Mouse (Mus musculus) forelimb bud, embryonic 11.5 days (tissue): Measurements from ENCODE around the gene Dkc1.

Experiments
- DNase-seq: peaks from one replicate; pipeline ENCODE4 v3.0.0-alpha.2; 2012; ENCODE audit warnings: low read depth, low spot score

Dkc1 gene

GRCm38 (mm10) chrX:75095369-75096162 is at the start of gene Dkc1:
Gene Dkc1 (plus strand): TSS chrX:75095854.
- DNase-seq: peak; percentile 86

- no peak for DNase-seq
Measured at GRCm38 (mm10) chrX:75045931-75046330, 49.7 kb upstream of the Dkc1 start.

GRCm38 (mm10) chrX:75046921-75047635 is 48.6 kb upstream of the Dkc1 start:
- DNase-seq: no peak

GRCm38 (mm10) chrX:75056120-75056775 is 39.4 kb upstream of the Dkc1 start:
- DNase-seq: no peak

- no peak for DNase-seq
Measured at GRCm38 (mm10) chrX:75082351-75082750, 13.3 kb upstream of the Dkc1 start.

GRCm38 (mm10) chrX:75083982-75084773 is 11.5 kb upstream of the Dkc1 start:
- no peak for DNase-seq

- peak; percentile 21 for DNase-seq
Measured at GRCm38 (mm10) chrX:75084774-75085508, 10.7 kb upstream of the Dkc1 start, which contains the start of gene Gab3. Gene Gab3 (minus strand): TSS chrX:75085458.

GRCm38 (mm10) chrX:75085654-75086053 is 10.0 kb upstream of the Dkc1 start:
- no peak for DNase-seq

GRCm38 (mm10) chrX:75096163-75096770 is 613 bp downstream of the Dkc1 start:
- no peak for DNase-seq

- no peak for DNase-seq
Measured at GRCm38 (mm10) chrX:75098799-75099198, 3.1 kb downstream of the Dkc1 start.

- DNase-seq: no peak
Measured at GRCm38 (mm10) chrX:75102293-75102692, 6.6 kb downstream of the Dkc1 start.

- DNase-seq: no peak
Measured at GRCm38 (mm10) chrX:75115550-75115949, 19.9 kb downstream of the Dkc1 start.

- no peak for DNase-seq
Measured at GRCm38 (mm10) chrX:75125606-75126005, 30.0 kb downstream of the Dkc1 start.

GRCm38 (mm10) chrX:75126893-75127292 is 31.2 kb downstream of the Dkc1 start:
- no peak for DNase-seq

- DNase-seq: no peak
Measured at GRCm38 (mm10) chrX:75128333-75128980, 32.8 kb downstream of the Dkc1 start.

GRCm38 (mm10) chrX:75129474-75129873 is 33.8 kb downstream of the Dkc1 start:
- no peak for DNase-seq

GRCm38 (mm10) chrX:75130467-75131160 is 35.0 kb downstream of the Dkc1 start, which contains the start of gene Mpp1:
Gene Mpp1 (minus strand): TSS chrX:75131016.
- peak; percentile 70 for DNase-seq

- no peak for DNase-seq
Measured at GRCm38 (mm10) chrX:75136938-75137337, 41.3 kb downstream of the Dkc1 start.

GRCm38 (mm10) chrX:75137729-75138128 is 42.1 kb downstream of the Dkc1 start:
- no peak for DNase-seq
